Mouse (Mus musculus) small intestine, adult 2 months (tissue): ENCODE results near the gene Rbm33. TPM values are rescaled to one million over a fixed set of nuclear protein-coding genes. Genes with fewer than 3 reads are reported as not detected.

Experiments
- H3K27ac ChIP-seq: fragments of 200-500 bp; 2 replicates; pipeline ENCODE4 v1.5.1; 2012; ENCODE audit warnings: low read depth, low read length, control low read depth, inconsistent platforms; ENCODE audit not compliant: insufficient read depth
- H3K27me3 ChIP-seq: fragments of 200-500 bp; 2 replicates; pipeline ENCODE4 v1.6.1; 2012; ENCODE audit warnings: mild to moderate bottlenecking, moderate library complexity, low read length, inconsistent platforms; ENCODE audit not compliant: control insufficient read depth, insufficient read depth
- H3K36me3 ChIP-seq: fragments of 200-500 bp; 2 replicates; pipeline ENCODE4 v1.6.1; 2012; ENCODE audit warnings: mild to moderate bottlenecking, low read length, control low read depth, inconsistent platforms; ENCODE audit not compliant: control insufficient read depth, insufficient read depth
- H3K4me1 ChIP-seq: fragments of 200-500 bp; 2 replicates; pipeline ENCODE4 v1.6.1; 2012; ENCODE audit warnings: low read length, inconsistent platforms, mixed read lengths; ENCODE audit not compliant: control insufficient read depth, insufficient read depth, insufficient read length
- H3K4me3 ChIP-seq: fragments of 200-500 bp; 2 replicates; pipeline ENCODE4 v1.5.1; 2012; ENCODE audit warnings: low read depth, mild to moderate bottlenecking, control low read depth, inconsistent platforms, low read length, moderate library complexity
- CTCF ChIP-seq: fragments of 200-500 bp; IDR thresholded peaks from 2 replicates; pipeline ENCODE4 v1.5.1; 2012; ENCODE audit warnings: low read depth, mild to moderate bottlenecking, control low read depth, inconsistent platforms, low read length, moderate library complexity, mixed read lengths; ENCODE audit not compliant: insufficient replicate concordance, insufficient read length; ENCODE audit errors: extremely low read depth
- POLR2A ChIP-seq: fragments of 200-500 bp; IDR thresholded peaks from 2 replicates; pipeline ENCODE4 v1.6.1; 2012; ENCODE audit warnings: low read depth, mild to moderate bottlenecking, control low read depth, inconsistent platforms, low read length, moderate library complexity
- WGBS: fragments of 180-500 bp; shearing (Covaris S2); methylation state at CpG from one replicate; pipeline ENCODE4 v1.1.7; 2018; 5-methylcytosine and 5-hydroxymethylcytosine counted together
- polyA plus RNA-seq: library from polyadenylated mRNA; depleted of rRNA; stranded (reverse); fragments of >200 nt; gene quantifications from 2 replicates; pipeline ENCODE4 v1.2.3, GENCODE M21; 2012

Gene Rbm33
- polyA plus RNA-seq, 1 experiment: 25.2 TPM

DNA sequence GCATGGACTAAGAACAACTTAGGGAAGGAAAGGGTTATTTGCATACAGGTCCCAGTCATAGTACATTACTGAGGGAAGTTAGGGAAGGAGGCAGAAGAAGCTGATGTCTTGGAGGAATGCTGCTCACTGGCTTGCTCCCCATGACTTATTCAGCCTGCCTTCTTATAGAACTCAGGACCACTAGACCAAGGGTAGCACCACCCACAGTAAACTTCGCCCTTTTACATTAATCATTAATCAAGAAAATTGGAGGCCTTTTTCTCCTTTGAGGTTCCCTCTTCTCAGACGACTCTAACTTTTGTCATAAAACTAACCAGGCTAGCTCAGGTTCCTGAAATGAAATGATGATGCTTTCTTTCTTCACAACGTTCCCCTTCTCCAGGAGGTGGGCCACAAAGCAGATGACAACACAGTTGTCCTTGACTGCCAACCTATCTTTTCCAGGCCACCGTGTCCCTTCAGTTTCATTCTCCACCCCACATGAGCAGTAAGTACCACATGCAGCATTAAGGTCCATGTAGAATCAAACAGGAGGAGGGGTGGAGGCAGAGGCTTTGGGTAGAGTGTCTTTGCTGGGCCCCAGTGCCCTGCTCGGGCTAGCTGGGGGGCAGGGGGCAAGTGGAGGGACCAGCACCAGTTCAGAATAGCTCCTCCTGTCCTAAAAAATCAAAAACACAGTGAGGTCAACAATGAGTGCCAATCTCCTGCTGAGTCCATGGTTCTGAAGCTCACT, 25.6 kb upstream of the Rbm33 start:
- Histone ChIP-seq H3K4me1 (peaks cover 8% of the 10 kb centered on the region; the same call in 1 of the 2 replicates), H3K36me3 (no peaks in the 10 kb centered on the region), H3K27ac (no peak overlapping the region), H3K27me3 (no peaks in the 10 kb centered on the region), H3K4me3 (no peak overlapping the region)
- WGBS: 26% methylated on average over 5 of the region's 5 CpGs
- no peak for TF ChIP-seq CTCF
- no peak for TF ChIP-seq POLR2A

GRCm38 (mm10) chr5:28292281-28292680, 24.6 kb upstream of the Rbm33 start:
- no peak overlapping the region for H3K4me3 ChIP-seq
- H3K36me3 ChIP-seq: no peaks in the 10 kb centered on the region
- TF ChIP-seq CTCF (no peak), POLR2A (no peak)
- 57% methylated on average over 3 of the region's 3 CpGs for WGBS
- no peak overlapping the region for H3K27ac ChIP-seq
- no peaks in the 10 kb centered on the region for H3K27me3 ChIP-seq
- peaks cover 8% of the 10 kb centered on the region; the same call in 1 of the 2 replicates for H3K4me1 ChIP-seq

DNA sequence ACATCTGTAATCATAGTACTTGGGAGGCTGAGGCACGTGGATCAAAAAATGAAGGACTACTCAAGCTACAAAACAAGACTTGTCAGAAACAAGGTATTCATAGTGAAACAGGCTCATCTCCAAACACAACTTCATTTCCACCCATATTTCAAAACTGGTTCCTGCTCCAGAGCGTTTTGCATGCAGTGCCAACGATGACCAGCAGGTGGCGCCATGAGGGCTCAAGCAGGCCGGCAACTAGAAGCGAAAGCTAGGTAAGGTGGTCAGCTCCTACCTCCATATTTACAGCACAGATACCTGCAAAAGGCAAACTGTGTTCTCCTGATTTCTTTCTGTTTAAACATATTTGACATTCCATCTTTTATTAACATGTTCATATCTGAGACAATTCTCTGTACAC, 22.9 kb upstream of the Rbm33 start:
- Histone ChIP-seq H3K4me3 (no peak overlapping the region), H3K27me3 (no peaks in the 10 kb centered on the region), H3K27ac (no peak overlapping the region), H3K36me3 (no peaks in the 10 kb centered on the region), H3K4me1 (peaks cover 8% of the 10 kb centered on the region; the same call in 1 of the 2 replicates)
- 5% methylated on average over 6 of the region's 6 CpGs for WGBS
- TF ChIP-seq POLR2A (no peak), CTCF (peak; percentile 99)

DNA sequence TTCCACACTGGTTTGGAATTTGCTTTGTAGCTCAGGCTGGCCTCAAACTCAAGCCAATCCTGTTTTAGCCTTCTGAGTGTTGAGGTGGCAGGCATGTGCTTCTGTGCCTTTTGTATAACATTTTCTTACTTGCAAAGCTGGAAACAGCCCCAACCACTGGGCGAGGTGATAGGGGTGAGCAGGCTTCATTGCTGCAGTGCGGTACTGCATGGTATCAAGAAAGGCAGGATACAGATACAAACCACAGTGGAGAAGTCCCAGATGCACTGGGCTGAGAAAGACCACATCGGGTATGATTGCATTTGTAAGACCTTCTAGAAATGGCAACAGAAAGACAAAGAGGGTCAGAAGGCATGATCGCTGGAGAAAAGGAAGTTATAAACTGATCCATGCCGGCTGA, 18.8 kb upstream of the Rbm33 start:
- H3K4me3 ChIP-seq: no peak overlapping the region
- H3K27me3 ChIP-seq: no peaks in the 10 kb centered on the region
- H3K27ac ChIP-seq: no peak overlapping the region
- no peak for TF ChIP-seq CTCF
- no peak for TF ChIP-seq POLR2A
- H3K36me3 ChIP-seq: no peaks in the 10 kb centered on the region
- no peaks in the 10 kb centered on the region for H3K4me1 ChIP-seq
- 78% methylated on average over 5 of the region's 5 CpGs for WGBS

DNA sequence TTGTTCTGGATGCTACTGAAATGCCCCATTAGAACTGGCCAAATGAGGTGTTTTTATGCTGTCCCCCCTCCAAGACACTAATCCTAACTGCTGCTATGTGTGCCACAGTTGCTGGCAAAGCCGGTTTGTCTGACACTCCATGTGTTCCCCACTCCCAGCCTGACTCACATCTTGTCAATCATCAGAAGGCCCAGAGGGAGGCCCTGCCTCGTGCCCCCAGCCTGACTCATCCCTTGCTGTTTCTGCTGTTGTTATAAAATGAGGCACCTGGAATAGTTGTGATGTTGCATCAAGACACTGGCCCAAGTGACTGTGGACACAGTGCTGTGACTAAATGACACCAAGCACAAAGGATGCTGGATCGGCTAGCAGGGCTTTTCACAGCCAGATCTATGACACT, 18.2 kb upstream of the Rbm33 start:
- WGBS: 45% methylated on average over 3 of the region's 3 CpGs
- no peaks in the 10 kb centered on the region for H3K4me1 ChIP-seq
- no peak overlapping the region for H3K27ac ChIP-seq
- H3K36me3 ChIP-seq: no peaks in the 10 kb centered on the region
- H3K4me3 ChIP-seq: no peak overlapping the region
- no peak for TF ChIP-seq POLR2A
- no peak for TF ChIP-seq CTCF
- H3K27me3 ChIP-seq: no peaks in the 10 kb centered on the region

DNA sequence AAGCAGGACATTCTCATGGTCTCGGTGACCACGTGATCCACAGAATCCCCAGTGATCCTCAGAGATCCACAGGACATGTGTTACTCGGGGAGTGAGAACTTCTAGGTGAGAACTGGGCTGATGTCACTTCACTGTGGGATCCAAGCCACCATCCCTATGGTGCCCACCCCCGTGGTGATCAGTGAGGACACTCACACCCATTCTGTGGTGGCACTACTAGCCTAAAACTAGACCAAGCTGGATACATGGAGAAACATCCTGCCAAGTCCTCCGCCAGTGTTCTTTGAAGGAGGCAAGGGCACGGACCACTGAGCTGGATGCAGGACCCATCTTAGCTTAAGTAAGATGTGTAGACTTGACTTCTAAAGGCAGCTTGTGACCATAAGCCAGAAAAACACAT, 17.6 kb upstream of the Rbm33 start:
- H3K36me3 ChIP-seq: no peaks in the 10 kb centered on the region
- no peaks in the 10 kb centered on the region for H3K27me3 ChIP-seq
- no peak overlapping the region for H3K4me3 ChIP-seq
- no peak overlapping the region for H3K27ac ChIP-seq
- H3K4me1 ChIP-seq: no peaks in the 10 kb centered on the region
- TF ChIP-seq CTCF (no peak), POLR2A (no peak)
- WGBS: 80% methylated on average over 6 of the region's 6 CpGs

GRCm38 (mm10) chr5:28302671-28303070, 14.2 kb upstream of the Rbm33 start:
- 69% methylated on average over 1 of the region's 1 CpGs for WGBS
- Histone ChIP-seq H3K36me3 (no peaks in the 10 kb centered on the region), H3K4me3 (no peak overlapping the region), H3K4me1 (no peaks in the 10 kb centered on the region), H3K27ac (peak overlapping the region; percentile 36; the same call in 1 of the 2 replicates), H3K27me3 (no peaks in the 10 kb centered on the region)
- TF ChIP-seq CTCF: no peak
- no peak for TF ChIP-seq POLR2A

- Histone ChIP-seq H3K36me3 (no peaks in the 10 kb centered on the region), H3K4me3 (no peak overlapping the region), H3K27ac (no peak overlapping the region), H3K4me1 (no peaks in the 10 kb centered on the region), H3K27me3 (no peaks in the 10 kb centered on the region)
- no peak for TF ChIP-seq POLR2A
- TF ChIP-seq CTCF: no peak
Measured at GRCm38 (mm10) chr5:28304551-28304950, 12.4 kb upstream of the Rbm33 start.
